Mouse (Mus musculus) hindbrain, embryonic 10.5 days (tissue): Measurements from ENCODE around the gene Sulf2. TPM values are rescaled to one million over a fixed set of nuclear protein-coding genes. Genes with fewer than 3 reads are reported as not detected.

Experiments used
- DNase-seq: peaks from one replicate; pipeline ENCODE4 v3.0.0-alpha.2; 2017; ENCODE audit warnings: low spot score
- H3K27ac ChIP-seq: fragments of 300-500 bp; sonication (generic); 2 replicates; pipeline ENCODE4 v1.5.1; 2016; ENCODE audit warnings: mild to moderate bottlenecking, moderate library complexity
- H3K27me3 ChIP-seq: fragments of 300-500 bp; sonication (generic); 2 replicates; pipeline ENCODE4 v1.6.1; 2016; ENCODE audit warnings: mild to moderate bottlenecking; ENCODE audit not compliant: poor library complexity, insufficient read depth, severe bottlenecking
- H3K36me3 ChIP-seq: fragments of 300-500 bp; sonication (generic); 2 replicates; pipeline ENCODE4 v1.6.1; 2016; ENCODE audit warnings: mild to moderate bottlenecking, moderate library complexity
- H3K4me1 ChIP-seq: fragments of 300-500 bp; sonication (generic); replicated peaks from 2 replicates; pipeline ENCODE4 v1.6.1; 2016; ENCODE audit warnings: mild to moderate bottlenecking
- H3K4me3 ChIP-seq: fragments of 300-500 bp; sonication (generic); 2 replicates; pipeline ENCODE4 v1.5.1; 2016; ENCODE audit warnings: mild to moderate bottlenecking, moderate library complexity
- H3K9me3 ChIP-seq: fragments of 300-500 bp; sonication (generic); 2 replicates; pipeline ENCODE4 v1.6.1; 2016; ENCODE audit warnings: mild to moderate bottlenecking, moderate library complexity
- WGBS: fragments of 180-500 bp; shearing (Covaris S2); methylation state at CpG from one replicate; pipeline ENCODE4 v1.1.7; 2016; 5-methylcytosine and 5-hydroxymethylcytosine counted together
- polyA plus RNA-seq: library from polyadenylated mRNA; unstranded; fragments of >200 nt; fragmentation: Nextera tagmentation; extraction: Ambion mirVana; gene quantifications from 2 replicates; pipeline ENCODE4 v1.2.1, GENCODE M21; 2016

Sulf2 gene
- polyA plus RNA-seq, 1 experiment from 2014 or later: 83.8 TPM

DNA sequence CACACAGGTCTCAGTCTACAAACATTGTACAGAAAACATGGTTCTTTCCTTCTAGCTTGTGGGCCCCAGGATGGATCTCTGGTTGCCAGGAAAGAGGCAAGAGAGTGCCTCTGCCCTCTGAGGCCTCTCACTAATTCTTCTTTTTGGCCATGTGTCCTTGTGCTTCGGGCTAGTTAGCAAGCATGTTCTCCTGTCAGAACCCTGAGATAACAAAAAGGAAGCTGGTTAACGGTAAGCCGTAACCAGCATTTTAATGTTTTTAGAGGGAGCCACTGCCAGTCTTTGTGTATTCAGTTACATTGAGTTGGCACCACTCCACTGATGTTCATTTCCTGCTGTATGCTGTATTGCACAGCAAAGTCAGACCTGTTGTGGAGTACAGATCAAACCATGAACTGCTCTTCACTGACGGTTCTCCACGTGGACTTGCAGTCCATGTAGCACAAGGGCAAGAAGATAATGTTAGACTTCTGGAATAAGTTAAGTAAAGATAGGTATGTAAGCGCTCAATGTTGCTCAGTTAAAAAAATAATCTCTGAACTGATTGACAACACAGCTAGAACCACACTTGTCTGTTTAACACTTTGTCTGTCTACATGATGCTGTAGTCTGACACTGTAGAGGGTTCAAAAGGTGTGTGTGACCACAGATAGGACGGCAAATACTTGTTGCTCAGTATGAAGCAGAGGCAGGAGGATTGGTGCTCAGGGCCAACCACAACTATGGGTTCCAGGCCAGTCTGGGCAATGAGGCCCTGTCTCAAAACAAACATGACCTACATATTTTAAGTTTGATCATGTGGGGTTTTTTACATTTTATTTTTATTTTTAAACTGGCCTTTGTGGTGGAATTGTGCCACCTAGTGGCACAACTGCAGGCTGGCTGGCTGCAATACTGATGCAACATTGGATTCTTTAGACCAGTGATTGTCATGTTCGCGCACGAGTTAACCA is 109.6 kb downstream of the Sulf2 start:
- Histone ChIP-seq H3K4me3 (no peak overlapping the region), H3K27ac (no peak overlapping the region), H3K27me3 (no peaks in the 10 kb centered on the region), H3K4me1 (peaks cover 9% of the 10 kb centered on the region; the same call in 1 of the 2 replicates), H3K36me3 (peaks cover 37% of the 10 kb centered on the region), H3K9me3 (no peaks in the 10 kb centered on the region)
- DNase-seq: peak; percentile 20
- 81% methylated on average over 10 of the region's 10 CpGs for WGBS

GRCm38 (mm10) chr2:166045006-166045405 is 110.5 kb downstream of the Sulf2 start:
- DNase-seq: no peak

GRCm38 (mm10) chr2:166042542-166042941 is 112.9 kb downstream of the Sulf2 start:
- Histone ChIP-seq H3K9me3 (no peaks in the 10 kb centered on the region), H3K4me3 (no peak overlapping the region), H3K4me1 (peaks cover 9% of the 10 kb centered on the region; the same call in 1 of the 2 replicates), H3K36me3 (peaks cover 5% of the 10 kb centered on the region), H3K27ac (no peak overlapping the region), H3K27me3 (no peaks in the 10 kb centered on the region)
- 96% methylated on average over 1 of the region's 1 CpGs for WGBS
- DNase-seq: no peak

More at GRCm38 (mm10) chr2:166045006-166045405, 110.5 kb downstream of the Sulf2 start:
- Histone ChIP-seq H3K9me3 (no peaks in the 10 kb centered on the region), H3K27me3 (no peaks in the 10 kb centered on the region), H3K4me3 (no peak overlapping the region), H3K36me3 (peaks cover 29% of the 10 kb centered on the region), H3K4me1 (peaks cover 9% of the 10 kb centered on the region; the same call in 1 of the 2 replicates), H3K27ac (no peak overlapping the region)
- 85% methylated on average over 2 of the region's 2 CpGs for WGBS

DNA sequence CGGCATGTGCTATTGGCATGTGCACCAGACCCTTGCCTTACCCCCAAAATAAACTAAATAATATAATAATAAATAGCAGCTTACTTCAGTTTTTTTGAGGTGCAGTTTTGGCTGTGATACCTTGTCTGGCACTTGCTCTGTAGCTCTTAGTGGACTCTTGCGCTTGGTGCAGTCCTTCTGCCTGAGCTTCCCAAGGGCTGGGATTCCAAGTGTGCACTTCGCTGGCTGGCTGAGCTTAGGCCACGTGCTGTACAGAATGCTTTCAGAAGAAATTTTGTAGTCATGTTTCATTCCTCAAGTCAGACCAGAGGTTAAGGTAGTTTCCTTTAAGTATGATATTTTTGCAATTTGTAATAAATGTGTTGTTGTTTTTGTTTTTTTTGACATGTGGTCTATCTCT is 115.8 kb downstream of the Sulf2 start:
- H3K27me3 ChIP-seq: no peaks in the 10 kb centered on the region

DNA sequence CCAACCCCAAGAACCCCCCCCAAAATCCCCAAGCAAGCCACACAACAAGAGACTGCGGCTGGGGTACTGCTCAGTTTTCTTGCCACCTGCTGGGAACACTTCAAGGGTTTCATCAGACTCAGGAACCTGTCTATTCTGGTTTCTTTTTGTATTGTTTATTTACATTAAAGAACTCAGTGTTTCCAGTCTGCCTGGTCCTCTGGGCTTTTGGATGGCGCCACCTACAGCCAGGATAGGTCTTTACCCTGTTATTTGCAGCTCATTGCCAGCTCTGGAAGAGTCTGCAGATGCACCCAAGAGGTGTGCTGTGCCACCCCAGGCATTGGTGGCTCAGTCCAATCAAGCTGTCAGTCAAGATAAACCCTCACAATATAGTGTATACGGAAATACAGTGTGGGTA is 119.7 kb downstream of the Sulf2 start:
- H3K4me3 ChIP-seq: no peak overlapping the region
- WGBS: 51% methylated on average over 3 of the region's 3 CpGs
- no peak overlapping the region for H3K27ac ChIP-seq
- H3K27me3 ChIP-seq: no peaks in the 10 kb centered on the region
- H3K9me3 ChIP-seq: no peaks in the 10 kb centered on the region
- peaks cover 16% of the 10 kb centered on the region for H3K4me1 ChIP-seq
- DNase-seq: peak; percentile 33
- H3K36me3 ChIP-seq: peaks cover 12% of the 10 kb centered on the region; the same call in 1 of the 2 replicates

More for the DNA sequence above, 115.8 kb downstream of the Sulf2 start:
- Histone ChIP-seq H3K4me1 (peaks cover 9% of the 10 kb centered on the region; the same call in 1 of the 2 replicates), H3K36me3 (peaks cover 12% of the 10 kb centered on the region; the same call in 1 of the 2 replicates), H3K27ac (no peak overlapping the region), H3K4me3 (no peak overlapping the region), H3K9me3 (no peaks in the 10 kb centered on the region)
- DNase-seq: no peak
- WGBS: 91% methylated on average over 4 of the region's 4 CpGs

DNA sequence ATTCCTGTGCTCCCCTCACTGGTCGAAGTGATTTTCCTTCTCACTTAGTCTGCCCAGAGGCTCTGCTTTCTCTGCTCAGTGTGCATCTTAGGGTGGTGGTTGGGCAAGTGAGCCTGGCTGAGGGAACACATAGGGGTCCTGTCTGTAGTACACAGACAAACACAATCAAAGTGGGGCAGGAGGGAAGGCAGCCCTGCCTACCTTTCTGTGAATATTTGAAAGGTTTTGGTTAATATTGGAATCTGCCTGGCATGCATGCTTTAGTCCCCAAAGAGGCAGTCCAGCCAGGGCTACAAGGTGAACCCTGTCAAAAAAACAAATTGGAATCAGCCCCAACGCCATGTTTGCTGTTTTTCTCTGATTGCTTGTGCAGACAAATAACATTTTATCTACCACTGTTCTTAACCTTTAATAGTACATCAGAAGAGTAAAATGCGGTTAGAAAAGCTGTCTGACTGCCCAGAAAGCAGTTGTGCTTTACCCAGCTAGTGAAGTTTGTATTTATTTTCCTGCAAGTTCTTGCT is 120.4 kb downstream of the Sulf2 start:
- Histone ChIP-seq H3K27ac (peak overlapping the region; percentile 1; the same call in 1 of the 2 replicates), H3K36me3 (peaks cover 12% of the 10 kb centered on the region; the same call in 1 of the 2 replicates), H3K4me3 (no peak overlapping the region), H3K27me3 (no peaks in the 10 kb centered on the region), H3K9me3 (no peaks in the 10 kb centered on the region), H3K4me1 (peaks cover 23% of the 10 kb centered on the region)
- no peak for DNase-seq
- 75% methylated on average over 3 of the region's 3 CpGs for WGBS

DNA sequence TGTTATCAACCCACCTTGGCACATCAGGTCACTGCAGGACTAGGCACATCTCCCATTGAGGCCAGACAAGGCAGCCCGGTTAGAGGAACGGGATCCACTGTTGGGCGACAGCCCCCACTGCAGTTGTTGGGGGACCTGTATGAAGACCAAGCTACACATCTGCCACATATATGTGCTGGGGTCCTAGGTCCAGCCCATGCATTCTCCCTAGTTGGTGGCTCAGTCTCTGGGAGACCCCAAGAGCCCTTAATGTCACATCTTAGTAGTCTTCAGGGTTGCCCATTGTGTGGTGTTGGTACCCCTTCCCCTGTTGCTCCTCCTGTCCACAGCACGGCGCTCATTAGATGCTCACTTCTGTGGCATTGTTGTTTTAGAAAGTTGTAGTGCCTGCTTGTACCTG is 122.8 kb downstream of the Sulf2 start:
- Histone ChIP-seq H3K27me3 (no peaks in the 10 kb centered on the region), H3K36me3 (peaks cover 12% of the 10 kb centered on the region; the same call in 1 of the 2 replicates), H3K27ac (no peak overlapping the region), H3K4me3 (no peak overlapping the region), H3K9me3 (no peaks in the 10 kb centered on the region), H3K4me1 (peaks cover 35% of the 10 kb centered on the region)
- 88% methylated on average over 5 of the region's 5 CpGs for WGBS
- DNase-seq: no peak

DNA sequence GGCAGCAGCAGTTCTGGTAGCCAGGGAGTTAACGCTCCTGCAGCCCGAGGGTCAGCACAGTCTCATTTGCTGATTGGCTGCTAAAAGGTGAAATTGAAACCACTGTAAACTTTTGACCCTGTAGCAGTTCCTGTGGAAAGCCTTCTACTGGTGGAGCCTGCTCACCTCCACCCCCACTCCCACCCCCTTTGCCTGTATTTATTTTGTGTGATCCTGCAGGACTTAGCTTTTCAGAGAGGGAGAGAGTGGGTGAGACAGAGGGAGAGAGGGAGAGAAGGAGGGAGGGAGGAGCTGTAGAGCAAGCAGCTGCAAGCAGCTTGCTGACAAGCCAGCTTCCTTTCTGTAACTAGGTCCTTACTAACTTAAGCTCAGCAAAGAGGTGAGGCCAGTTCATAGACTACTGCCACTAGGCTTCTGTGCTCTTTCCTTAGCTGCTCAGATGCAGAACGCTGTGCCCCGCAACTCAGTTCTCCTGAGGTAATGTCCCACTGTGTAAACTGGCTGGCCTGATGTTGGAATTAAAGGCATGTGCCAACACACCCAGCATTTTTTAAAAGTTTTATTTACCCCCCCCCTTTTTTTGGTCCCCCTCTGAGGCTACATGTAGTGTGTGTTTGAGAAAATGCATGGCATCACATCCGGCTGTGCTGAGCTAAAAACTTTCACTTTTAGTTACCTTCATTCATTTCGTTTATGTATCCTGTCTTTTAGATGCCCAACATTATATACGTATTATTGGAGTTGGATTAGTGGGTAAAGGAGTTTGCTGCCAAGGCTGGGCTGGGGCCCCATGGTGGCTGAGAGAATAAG is 124.1 kb downstream of the Sulf2 start:
- WGBS: 38% methylated on average over 7 of the region's 7 CpGs

DNA sequence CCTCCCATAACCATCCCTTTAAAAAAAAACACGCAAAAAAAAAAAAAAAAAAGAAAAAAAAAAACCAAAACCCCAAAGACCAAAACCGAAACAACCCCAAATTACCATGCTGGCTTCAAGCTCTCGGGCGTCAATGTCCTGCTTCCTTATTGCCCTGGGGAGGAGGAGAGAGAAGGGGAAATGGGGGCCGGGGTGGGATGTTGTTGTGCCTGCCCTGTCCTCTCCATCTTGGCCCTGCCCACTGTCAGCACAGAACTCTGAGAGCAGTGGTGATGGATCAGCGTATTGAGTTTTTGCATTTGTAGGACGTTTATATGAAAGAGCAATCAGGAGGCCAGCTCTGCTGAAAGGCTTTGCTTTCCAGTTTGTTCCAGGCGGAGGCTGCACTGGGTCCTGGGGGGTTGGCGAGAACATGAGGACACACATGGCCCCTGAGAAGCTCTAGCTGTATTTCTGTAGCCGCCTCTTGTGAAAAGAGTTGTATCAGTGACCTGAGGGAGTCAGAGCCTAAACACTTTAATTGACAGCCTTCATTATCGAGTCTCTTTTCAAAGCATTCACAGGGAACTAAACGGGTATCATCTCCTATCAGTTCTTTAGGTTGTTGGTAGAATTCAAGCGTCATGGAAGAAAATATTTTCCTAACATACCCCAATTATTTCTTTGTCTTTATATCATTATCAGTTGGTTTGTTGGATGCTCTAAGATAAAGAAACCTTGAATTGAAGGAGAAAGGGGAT is 125.0 kb downstream of the Sulf2 start:
- DNase-seq: peak; percentile 27

More for the DNA sequence above, 124.1 kb downstream of the Sulf2 start:
- DNase-seq: peak; percentile 64
- Histone ChIP-seq H3K9me3 (no peaks in the 10 kb centered on the region), H3K4me3 (peak overlapping the region; percentile 33), H3K36me3 (peaks cover 5% of the 10 kb centered on the region; the same call in 1 of the 2 replicates), H3K27ac (peak overlapping the region; percentile 79), H3K27me3 (no peaks in the 10 kb centered on the region), H3K4me1 (peaks cover 35% of the 10 kb centered on the region)

DNA sequence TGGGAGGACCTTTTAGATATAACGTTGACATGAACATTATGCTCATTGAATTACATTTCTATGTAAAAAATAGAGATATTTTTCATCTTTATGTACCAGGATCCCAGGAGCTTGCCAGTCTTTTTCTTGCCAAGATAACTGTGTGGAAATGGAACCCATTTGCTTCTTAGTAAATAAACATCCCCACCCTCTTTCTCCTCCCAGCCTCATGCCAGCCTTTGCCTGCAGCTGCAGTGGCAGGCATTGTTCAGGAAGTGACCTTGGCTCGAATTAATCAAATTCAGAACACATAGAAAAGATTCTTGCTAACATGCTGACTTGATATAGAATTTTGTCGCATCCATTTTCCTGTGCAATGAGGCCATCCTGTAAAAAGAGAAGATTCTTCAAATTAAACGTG is 126.2 kb downstream of the Sulf2 start:
- no peak for DNase-seq
- WGBS: 70% methylated on average over 4 of the region's 4 CpGs
- no peaks in the 10 kb centered on the region for H3K27me3 ChIP-seq
- peaks cover 39% of the 10 kb centered on the region for H3K4me1 ChIP-seq
- no peak overlapping the region for H3K4me3 ChIP-seq
- no peaks in the 10 kb centered on the region for H3K36me3 ChIP-seq
- no peak overlapping the region for H3K27ac ChIP-seq
- H3K9me3 ChIP-seq: no peaks in the 10 kb centered on the region

More for the DNA sequence above, 125.0 kb downstream of the Sulf2 start:
- WGBS: 7% methylated on average over 13 of the region's 13 CpGs
- H3K36me3 ChIP-seq: peaks cover 5% of the 10 kb centered on the region; the same call in 1 of the 2 replicates
- H3K9me3 ChIP-seq: no peaks in the 10 kb centered on the region
- H3K27me3 ChIP-seq: no peaks in the 10 kb centered on the region
- H3K4me1 ChIP-seq: peaks cover 35% of the 10 kb centered on the region
- H3K27ac ChIP-seq: peak overlapping the region; percentile 79
- H3K4me3 ChIP-seq: peak overlapping the region; percentile 34

- peaks cover 45% of the 10 kb centered on the region for H3K4me1 ChIP-seq
Observed at GRCm38 (mm10) chr2:166027834-166028233, 127.6 kb downstream of the Sulf2 start.

DNA sequence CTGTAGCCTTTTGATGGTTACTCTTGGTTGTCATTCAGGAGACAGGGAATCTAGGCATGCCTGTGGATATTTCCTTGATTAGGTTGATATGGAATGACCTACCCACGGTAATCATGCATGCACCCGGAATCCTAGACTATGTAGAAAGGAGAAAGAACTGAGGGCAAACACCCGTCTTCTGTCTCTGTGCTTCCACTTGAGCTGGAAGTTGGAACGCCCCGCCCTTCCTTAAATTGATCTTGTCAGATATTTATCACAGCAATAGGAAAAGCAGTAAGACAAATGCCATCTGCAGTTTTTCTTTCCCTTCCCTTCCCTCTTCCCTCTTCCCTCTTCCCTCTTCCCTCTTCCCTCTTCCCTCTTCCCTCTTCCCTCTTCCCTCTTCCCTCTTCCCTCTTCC is 129.5 kb downstream of the Sulf2 start:
- no peak for DNase-seq
- 92% methylated on average over 5 of the region's 5 CpGs for WGBS
- Histone ChIP-seq H3K9me3 (no peaks in the 10 kb centered on the region), H3K4me3 (no peak overlapping the region), H3K27ac (no peak overlapping the region), H3K27me3 (no peaks in the 10 kb centered on the region), H3K4me1 (peaks cover 50% of the 10 kb centered on the region), H3K36me3 (no peaks in the 10 kb centered on the region)

More at GRCm38 (mm10) chr2:166027834-166028233, 127.6 kb downstream of the Sulf2 start:
- no peaks in the 10 kb centered on the region for H3K9me3 ChIP-seq
- H3K27me3 ChIP-seq: no peaks in the 10 kb centered on the region
- no peak overlapping the region for H3K27ac ChIP-seq
- DNase-seq: no peak
- H3K36me3 ChIP-seq: no peaks in the 10 kb centered on the region
- H3K4me3 ChIP-seq: no peak overlapping the region
- WGBS: 91% methylated on average over 3 of the region's 3 CpGs
